Mouse (Mus musculus): ENCODE results near the gene Ttpal.

DNA sequence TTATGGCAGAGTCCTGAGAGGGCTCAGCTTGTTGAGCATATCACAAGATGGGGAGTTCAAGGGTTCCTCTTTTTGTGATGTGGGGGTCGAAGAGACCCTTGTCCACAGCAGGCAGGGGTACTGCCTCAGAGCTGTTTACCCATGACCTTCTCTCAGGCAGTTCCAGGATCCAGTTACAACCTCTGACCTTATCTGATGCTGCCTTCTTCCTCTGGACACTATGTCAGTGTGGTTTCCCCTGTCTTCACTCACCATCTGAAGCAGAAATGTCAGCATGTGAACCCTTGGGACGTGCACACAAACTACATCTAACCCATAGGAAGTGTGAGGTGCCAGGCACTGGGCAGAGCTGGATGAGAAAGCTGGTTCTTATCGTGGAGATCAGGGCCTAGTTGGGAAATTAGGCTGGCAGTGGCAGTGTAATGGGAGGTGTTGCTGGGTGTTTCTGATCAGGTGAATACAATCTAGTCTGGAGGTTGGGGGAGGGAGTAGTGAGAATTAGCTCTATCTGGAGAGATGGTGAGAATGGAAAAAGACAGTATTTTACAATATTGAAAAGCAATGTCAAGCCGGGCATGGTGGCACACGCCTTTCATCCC lies 58.1 kb downstream of the Ttpal start:
- TF ChIP-seq CTCF (IDR thresholded peaks at IDR 0.05; ENCODE audit: extremely low read depth, insufficient read depth, insufficient read length, insufficient replicate concordance) (no peak), POLR2A (IDR thresholded peaks at IDR 0.05; ENCODE audit: low read depth, low read length) (no peak)

All from spleen, adult 2 months (tissue).